Mouse (Mus musculus): ENCODE results near the gene Tmem184c. TPM values are rescaled to one million over a fixed set of nuclear protein-coding genes. Genes with fewer than 3 reads are reported as not detected.

Tmem184c gene
- 10 to 100 TPM in 1 of 2 experiments, 1 to 10 TPM in 1; 8.8 to 10.7 TPM for total RNA-seq (2021)
- long read RNA-seq, experiment 1, transcript Tmem184c-201 (10 exons, 2,678 nt): major isoform, 30 of 32 reads
- long read RNA-seq, experiment 1, partial matches to known transcripts: 0 of 32 reads
- long read RNA-seq, experiment 1, other reads (novel, unspliced or antisense): 2 of 32 reads
- long read RNA-seq, experiment 2, transcript Tmem184c-201 (10 exons, 2,678 nt): major isoform, 17 of 17 reads
- long read RNA-seq, experiment 2, partial matches to known transcripts: 0 of 17 reads
- long read RNA-seq, experiment 2, other reads (novel, unspliced or antisense): 0 of 17 reads

- DNase-seq (ENCODE audit: low spot score): peak; percentile 99
These were observed at the start of gene Tmem184c for GRCm38 (mm10) chr8:77610374-77610969. Gene Tmem184c (minus strand): TSS chr8:77610698.

GRCm38 (mm10) chr8:77659534-77660080 lies 49.1 kb upstream of the Tmem184c start:
- DNase-seq (ENCODE audit: low spot score): no peak

- no peak for DNase-seq (ENCODE audit: low spot score)
These were observed 47.9 kb upstream of the Tmem184c start for GRCm38 (mm10) chr8:77658356-77658755.

- DNase-seq (ENCODE audit: low spot score): no peak
These were observed 40.2 kb upstream of the Tmem184c start for GRCm38 (mm10) chr8:77650646-77651190.

GRCm38 (mm10) chr8:77640093-77640839 lies 29.8 kb upstream of the Tmem184c start:
- DNase-seq (ENCODE audit: low spot score): no peak

- DNase-seq (ENCODE audit: low spot score): no peak
These were observed 27.1 kb upstream of the Tmem184c start for GRCm38 (mm10) chr8:77637593-77637992.

GRCm38 (mm10) chr8:77634035-77634434 lies 23.5 kb upstream of the Tmem184c start:
- no peak for DNase-seq (ENCODE audit: low spot score)

- no peak for DNase-seq (ENCODE audit: low spot score)
These were observed 22.7 kb upstream of the Tmem184c start for GRCm38 (mm10) chr8:77633211-77633610.

- no peak for DNase-seq (ENCODE audit: low spot score)
These were observed 20.2 kb upstream of the Tmem184c start for GRCm38 (mm10) chr8:77630691-77631090.

- DNase-seq (ENCODE audit: low spot score): peak; percentile 57
These were observed 19.5 kb upstream of the Tmem184c start for GRCm38 (mm10) chr8:77629858-77630537.

- no peak for DNase-seq (ENCODE audit: low spot score)
These were observed 13.2 kb upstream of the Tmem184c start for GRCm38 (mm10) chr8:77623677-77624209.

GRCm38 (mm10) chr8:77617916-77618315 lies 7.4 kb upstream of the Tmem184c start:
- DNase-seq (ENCODE audit: low spot score): peak; percentile 39

- no peak for DNase-seq (ENCODE audit: low spot score)
These were observed 877 bp downstream of the Tmem184c start for GRCm38 (mm10) chr8:77609621-77610020.

GRCm38 (mm10) chr8:77584174-77584573 lies 26.3 kb downstream of the Tmem184c start:
- no peak for DNase-seq (ENCODE audit: low spot score)

GRCm38 (mm10) chr8:77577674-77578073 lies 32.8 kb downstream of the Tmem184c start:
- no peak for DNase-seq (ENCODE audit: low spot score)

- DNase-seq (ENCODE audit: low spot score): no peak
These were observed 36.3 kb downstream of the Tmem184c start for GRCm38 (mm10) chr8:77574229-77574628.

- DNase-seq (ENCODE audit: low spot score): no peak
These were observed 49.1 kb downstream of the Tmem184c start for GRCm38 (mm10) chr8:77561441-77561840.

- DNase-seq (ENCODE audit: low spot score): no peak
These were observed 58.0 kb downstream of the Tmem184c start for GRCm38 (mm10) chr8:77552491-77552890.

- peak; percentile 47 for DNase-seq (ENCODE audit: low spot score)
These were observed 60.5 kb downstream of the Tmem184c start for GRCm38 (mm10) chr8:77549881-77550580.

- peak; percentile 95 for DNase-seq (ENCODE audit: low spot score)
These were observed 61.3 kb downstream of the Tmem184c start, which contains the start of gene Prmt9 for GRCm38 (mm10) chr8:77549121-77549706. Gene Prmt9 (plus strand): TSS chr8:77549397.
